Mouse (Mus musculus) testis, adult 2 months (tissue): ENCODE results near the gene Zmiz1.

Experiments used
- CTCF ChIP-seq: fragments of 200-500 bp; IDR thresholded peaks from 2 replicates; pipeline ENCODE4 v1.5.1; 2012; ENCODE audit warnings: low read depth, mild to moderate bottlenecking, inconsistent platforms, low read length, moderate library complexity; ENCODE audit not compliant: control insufficient read depth, insufficient read depth, insufficient replicate concordance
- POLR2A ChIP-seq: fragments of 200-500 bp; IDR thresholded peaks from 2 replicates; pipeline ENCODE4 v1.6.1; 2012; ENCODE audit warnings: low read depth, mild to moderate bottlenecking, inconsistent platforms, low read length, moderate library complexity; ENCODE audit not compliant: control insufficient read depth

- TF ChIP-seq CTCF: no peak
- no peak for TF ChIP-seq POLR2A
These were observed 92.7 kb downstream of the Zmiz1 start for GRCm38 (mm10) chr14:25551731-25552130.
